Mouse (Mus musculus) embryonic fibroblast, embryonic 13.5 days (primary cell): Measurements from ENCODE around the gene Pbld1.

Experiments used
- CTCF ChIP-seq: IDR thresholded peaks from 2 replicates; pipeline ENCODE4 v1.5.1; 2011; ENCODE audit warnings: mild to moderate bottlenecking, control low read depth, low read length, moderate library complexity, borderline replicate concordance; ENCODE audit not compliant: insufficient read depth
- POLR2A ChIP-seq: IDR thresholded peaks from 2 replicates; pipeline ENCODE4 v1.6.1; 2011; ENCODE audit warnings: low read depth, mild to moderate bottlenecking, control low read depth, low read length, moderate library complexity

DNA sequence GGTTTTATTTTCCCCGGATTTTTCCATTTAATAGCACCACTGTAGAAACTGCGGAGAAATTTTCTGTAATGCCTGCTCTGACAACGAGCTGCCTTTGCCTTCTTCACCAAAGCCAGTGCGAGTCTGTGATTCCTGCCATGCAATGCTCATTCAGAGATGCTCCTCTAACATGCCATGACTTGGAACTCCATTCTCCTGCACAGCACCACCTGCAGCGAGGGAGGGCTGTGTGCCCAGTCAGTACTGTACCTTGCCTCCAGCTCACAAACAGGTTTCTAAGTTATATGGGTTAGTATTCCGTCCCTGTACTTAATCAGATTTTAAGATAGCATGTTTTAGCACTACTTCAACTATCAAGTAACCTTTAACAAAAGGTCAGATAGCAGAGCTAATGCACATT is 48.4 kb upstream of the Pbld1 start:
- TF ChIP-seq CTCF (no peak), POLR2A (no peak)
